Mouse (Mus musculus) right cerebral cortex, postnatal 10 days (tissue): ENCODE measurements around the gene Slc37a2.
A peak's percentile ranks its signal among the peaks of the same experiment; 100 is the strongest.

Experiments
- DNase-seq, 2 experiments: peaks; one replicate each; pipeline ENCODE4 v3.0.0; 2021; ENCODE audit warnings: low spot score in 2 of 2

The Slc37a2 gene

DNA sequence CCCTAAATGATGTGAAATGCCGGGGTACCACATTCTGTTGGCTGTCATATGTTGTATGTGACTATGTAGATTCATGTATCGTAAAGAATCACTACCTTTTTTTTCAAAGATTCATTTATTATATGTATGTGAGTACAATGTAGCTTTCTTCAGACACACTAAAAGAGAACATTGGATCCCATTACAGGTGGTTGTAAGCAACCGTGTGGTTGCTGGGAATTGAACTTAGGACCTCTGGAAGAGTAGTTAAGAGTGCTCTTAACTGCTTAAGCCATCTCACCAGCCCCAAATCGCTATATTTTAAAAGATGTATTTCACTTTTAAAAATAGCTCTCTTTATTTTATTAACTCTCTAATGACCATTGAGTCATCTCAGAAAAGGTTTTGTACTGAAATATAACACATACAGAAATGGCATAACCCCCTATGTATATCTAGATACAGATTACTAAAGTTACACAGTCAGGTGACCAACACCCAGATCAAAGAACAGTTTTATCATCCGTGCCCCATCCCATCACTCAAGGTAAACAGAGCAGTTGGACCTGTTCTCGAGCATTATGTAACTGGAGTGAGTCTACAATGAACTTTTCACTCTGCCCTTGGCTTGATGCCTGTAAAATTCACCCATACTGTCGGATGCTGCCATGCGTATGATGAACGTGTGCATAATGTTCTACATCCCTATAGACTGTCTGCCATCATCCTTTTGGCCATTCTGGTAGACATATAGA lies 41.0 kb downstream of the Slc37a2 start:
- DNase-seq = no peak

DNA sequence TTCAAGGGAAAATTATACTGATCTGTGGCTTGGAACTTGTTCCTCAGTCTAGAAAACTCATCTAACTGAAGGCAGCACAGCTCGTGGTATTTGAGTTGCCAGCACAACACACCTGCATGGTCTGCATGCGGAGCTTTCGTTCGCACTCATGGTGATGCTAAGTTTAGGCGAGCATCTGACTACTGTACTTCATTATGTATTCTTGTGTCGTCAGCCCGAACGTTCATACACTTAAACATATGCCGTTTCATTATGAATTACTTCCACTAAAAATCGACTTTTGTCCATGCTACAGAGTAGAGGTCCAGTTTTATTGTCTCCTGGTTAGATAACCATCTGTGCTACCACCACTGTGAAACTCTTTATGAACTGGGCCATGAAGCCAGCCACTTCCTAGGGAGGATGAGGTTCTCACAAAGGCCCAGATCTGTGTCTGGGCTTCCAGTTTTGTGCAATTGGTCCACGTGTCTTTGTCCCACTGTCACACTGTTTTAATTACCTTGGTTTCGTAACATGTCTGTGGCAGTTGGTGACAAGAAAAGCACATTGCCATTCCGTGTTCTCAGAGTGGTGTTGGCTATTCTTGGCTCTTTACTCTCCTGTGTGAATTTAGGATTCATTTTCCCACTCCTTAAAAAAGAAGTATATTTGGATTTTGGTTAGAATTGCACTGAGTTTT lies 42.3 kb downstream of the Slc37a2 start:
- DNase-seq = peak; percentile 49 to 66

DNA sequence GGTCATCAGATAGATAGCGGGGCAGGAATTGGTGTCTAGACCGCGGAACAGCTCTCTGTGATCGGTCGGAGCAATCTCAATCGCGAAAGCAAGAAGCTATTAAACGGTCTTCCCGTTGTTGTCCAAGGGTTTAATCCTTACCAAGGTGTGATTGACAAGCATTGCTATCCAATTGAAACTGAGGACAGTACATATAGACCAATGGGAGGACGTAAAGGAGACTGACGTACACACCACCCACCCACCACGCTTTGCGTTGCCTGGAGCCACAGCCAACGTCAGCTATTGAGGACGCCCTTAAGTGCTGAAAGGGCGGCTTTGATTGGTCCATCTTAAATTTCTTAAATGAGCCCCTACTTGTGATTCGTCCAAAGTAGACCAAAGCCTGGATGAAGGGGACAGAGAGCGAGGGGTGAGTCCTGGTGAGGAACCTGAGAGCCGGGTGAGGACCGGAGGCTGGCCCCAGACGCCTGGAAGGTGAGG lies 47.6 kb downstream of the Slc37a2 start, which contains the start of gene Tmem218:
Tmem218 (plus strand) TSS at position 295 of the 483 bp plus-strand sequence.
- peak; percentile 96 to 98 for DNase-seq

- DNase-seq = no peak
Observed at GRCm38 (mm10) chr9:37203884-37204283, 51.7 kb downstream of the Slc37a2 start.

GRCm38 (mm10) chr9:37200414-37200813 lies 55.1 kb downstream of the Slc37a2 start:
- DNase-seq = no peak

DNA sequence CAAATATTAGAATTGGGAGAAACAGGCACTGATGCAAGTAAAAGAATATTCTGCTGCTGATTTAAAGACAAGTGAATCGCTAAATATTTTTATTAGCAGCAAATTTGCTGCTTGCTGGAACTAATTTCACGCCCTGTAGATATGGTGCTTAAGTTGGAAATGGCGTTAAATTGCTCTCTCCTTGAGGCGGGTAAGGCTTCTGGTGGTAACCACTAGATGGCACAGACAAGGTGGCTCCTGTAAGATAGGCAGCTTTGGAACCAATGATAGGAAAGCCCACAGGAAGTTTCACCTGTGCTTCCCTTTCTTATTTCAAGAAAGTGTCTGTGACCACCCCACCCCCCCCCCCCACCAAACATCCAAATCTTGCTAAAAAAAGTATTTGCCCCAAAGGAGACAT lies 58.5 kb downstream of the Slc37a2 start:
- no peak for DNase-seq

DNA sequence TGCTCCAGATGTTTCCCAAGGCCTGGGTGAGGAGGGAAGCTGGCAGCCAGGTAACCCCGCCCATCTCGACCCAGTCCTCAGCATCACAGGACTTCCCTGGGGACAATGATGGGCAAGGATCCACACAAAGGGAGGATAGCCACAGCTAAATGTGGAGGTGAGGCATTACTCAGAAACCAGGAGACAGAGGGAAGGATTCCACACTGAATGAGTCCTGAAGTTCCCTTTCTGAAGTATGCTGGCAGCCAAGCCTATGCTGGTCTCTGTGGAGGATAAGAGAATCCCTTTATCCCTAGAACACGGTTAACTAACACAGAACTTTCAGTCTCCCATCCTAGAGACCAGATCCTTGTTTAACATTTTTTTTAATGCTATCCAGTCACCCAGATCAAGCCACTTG lies 67.5 kb downstream of the Slc37a2 start:
- no peak for DNase-seq

DNA sequence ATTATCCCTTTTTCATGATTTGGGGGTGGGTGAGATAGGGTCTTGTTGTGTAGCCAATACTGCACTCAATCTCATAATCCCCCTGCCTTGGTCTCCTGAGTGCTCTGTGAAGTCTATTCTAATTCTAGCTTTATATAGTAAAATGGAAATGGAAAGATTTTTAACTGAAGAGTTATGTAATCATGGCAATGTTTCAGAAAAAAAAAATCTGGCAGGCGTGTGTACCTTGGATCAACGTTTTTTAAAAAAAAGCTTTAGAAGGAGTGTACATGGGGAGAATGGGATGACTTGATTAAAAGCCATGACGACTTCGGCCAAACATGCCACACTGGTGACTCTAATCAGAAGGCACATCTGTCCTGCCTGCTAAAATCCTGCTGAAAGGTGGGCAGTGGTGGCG lies 68.1 kb downstream of the Slc37a2 start:
- no peak for DNase-seq

- no peak for DNase-seq
Observed at GRCm38 (mm10) chr9:37183176-37183575, 72.4 kb downstream of the Slc37a2 start.

DNA sequence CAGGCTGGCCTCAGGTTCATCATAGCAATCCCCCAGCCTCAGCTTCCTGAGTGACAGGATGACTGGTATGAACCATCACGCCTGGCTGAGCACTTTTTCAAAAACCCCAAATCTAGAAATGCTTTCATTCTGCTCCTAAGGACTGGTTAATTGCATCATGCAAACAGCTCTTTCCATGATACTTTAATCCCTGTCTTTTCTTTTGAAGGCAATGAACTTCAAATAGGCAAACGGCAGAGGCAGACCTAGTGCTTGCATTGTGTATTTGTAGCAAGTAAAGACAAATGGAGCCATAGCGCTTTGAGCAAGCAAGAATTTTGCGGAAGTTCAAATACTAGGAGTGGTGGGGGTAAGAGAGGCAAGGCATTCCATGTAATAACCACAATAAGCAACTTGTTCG lies 73.9 kb downstream of the Slc37a2 start:
- DNase-seq = no peak

DNA sequence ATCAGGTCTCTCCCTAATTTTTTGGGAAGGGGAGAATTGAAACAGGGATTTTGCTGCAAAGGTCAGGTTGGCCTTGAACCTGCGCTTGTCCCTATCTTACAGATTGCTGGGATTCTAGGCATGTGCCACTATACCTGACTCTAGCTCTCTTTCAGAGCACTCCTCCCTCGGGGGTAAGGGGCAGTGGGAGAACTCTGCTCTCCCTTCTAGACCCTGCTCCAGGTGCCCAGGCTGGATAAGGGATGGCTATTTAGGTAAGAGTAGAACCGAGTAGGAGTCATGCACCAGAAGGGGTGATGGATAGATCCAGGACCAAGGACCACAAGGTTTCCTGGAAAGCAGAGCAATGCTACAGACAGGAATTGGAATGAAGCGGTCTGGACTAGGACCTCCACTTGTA lies 75.9 kb downstream of the Slc37a2 start:
- no peak for DNase-seq

GRCm38 (mm10) chr9:37178911-37179310 lies 76.6 kb downstream of the Slc37a2 start:
- DNase-seq = peak; percentile 82 to 89
